Mouse (Mus musculus): ENCODE results near the gene March1.

March1 gene

GRCm38 (mm10) chr8:66022815-66023214, 405.1 kb downstream of the March1 start:
- no peak for DNase-seq

- DNase-seq, result no peak
Measured at GRCm38 (mm10) chr8:66033651-66034050, 416.0 kb downstream of the March1 start.

DNA sequence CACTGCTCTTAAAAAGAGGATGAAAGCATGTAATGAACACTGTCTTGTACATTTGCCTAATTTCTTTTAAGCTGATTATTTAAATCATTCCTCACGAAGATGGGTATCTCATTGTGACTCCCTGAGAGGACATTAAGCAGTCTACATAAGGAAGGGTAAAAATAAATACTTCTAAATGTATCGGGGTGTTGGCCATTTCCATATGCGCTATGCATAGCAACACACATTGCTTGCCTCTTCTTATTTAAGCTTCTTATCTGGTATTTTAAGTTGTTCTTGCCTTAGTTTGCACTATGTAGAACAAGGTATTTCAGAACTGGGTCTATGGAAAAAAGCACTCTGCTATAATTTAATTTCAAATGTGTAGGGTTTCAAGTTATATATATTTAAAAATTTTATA, 416.7 kb downstream of the March1 start:
- no peak for DNase-seq

DNA sequence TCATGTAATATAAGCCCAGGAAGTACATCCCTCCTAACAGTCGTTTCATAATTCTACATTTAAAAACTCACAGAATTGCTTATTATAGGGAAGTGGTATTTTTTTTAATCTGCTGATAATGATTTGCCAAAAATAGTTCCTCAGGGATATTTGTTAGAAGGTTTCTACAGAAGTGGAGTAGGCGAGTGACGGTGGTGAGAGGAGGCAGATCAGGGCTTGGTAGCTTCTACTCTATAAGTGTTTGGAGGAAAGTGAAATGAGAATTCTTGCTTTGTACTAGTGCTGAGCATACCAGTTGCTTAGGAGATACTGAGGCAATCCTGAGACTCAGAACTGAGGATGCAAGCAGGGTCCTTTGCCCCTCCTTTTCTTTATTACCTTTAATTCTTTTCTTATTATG, 476.5 kb downstream of the March1 start:
- no peak for DNase-seq

DNA sequence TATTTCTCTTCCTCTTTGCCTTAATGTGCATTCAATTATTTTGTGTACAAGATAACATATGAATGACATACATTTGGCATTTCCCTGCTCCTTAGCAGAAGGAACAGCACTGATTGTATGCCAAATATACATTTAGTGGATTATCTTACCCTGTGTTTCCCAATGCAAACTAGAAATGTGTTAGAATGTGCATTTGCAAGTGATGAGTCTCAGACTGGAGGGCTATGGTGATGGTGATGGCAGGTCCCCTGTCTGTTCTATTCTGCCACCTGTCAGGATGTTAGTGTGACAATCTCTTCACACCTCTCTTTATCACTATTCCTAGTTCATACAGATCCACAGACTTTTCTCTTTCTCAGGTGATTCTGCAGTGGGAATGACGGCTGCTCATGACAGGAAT, 480.4 kb downstream of the March1 start:
- DNase-seq, result no peak

DNA sequence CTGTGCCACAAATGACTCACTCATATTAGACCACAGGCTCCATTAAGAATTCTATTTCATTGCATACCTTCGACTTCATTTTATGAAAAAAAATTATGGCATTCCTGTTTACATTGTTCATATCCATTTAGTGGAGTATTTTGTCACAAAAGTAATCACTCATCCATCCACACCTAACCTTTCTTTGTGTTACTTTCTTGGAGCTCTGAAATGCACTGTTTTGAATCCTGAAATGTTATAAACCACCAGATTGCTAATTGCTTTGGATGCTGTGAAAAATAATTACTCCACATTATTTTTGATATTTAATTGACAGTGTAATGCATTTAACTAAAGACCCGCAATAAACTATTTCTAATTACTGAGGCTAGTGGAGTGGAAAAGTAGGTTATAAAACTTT, 501.6 kb downstream of the March1 start:
- DNase-seq, result no peak

- DNase-seq, result no peak
Measured at GRCm38 (mm10) chr8:66159648-66160047, 541.9 kb downstream of the March1 start.

DNA sequence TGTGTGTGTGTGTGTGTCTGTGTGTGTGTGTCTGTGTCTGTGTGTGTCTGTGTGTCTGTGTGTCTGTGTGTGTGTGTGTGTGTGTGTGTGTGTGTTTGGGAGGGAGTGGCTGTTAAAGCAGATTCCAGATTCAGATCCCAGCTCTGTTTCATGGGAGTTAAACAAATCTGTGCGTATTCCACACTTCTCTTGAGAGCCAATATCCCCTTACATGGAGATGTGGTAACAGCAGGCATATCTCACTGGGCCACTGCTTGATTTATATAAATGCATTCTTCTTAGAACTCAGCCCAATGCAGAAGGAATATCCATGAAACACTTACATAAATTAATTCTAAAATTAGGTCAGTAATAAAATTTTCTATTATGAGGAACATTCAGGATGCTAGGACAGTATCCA, 549.1 kb downstream of the March1 start:
- no peak for DNase-seq

- DNase-seq, result no peak
Measured at GRCm38 (mm10) chr8:66167405-66168173, 549.9 kb downstream of the March1 start.

DNA sequence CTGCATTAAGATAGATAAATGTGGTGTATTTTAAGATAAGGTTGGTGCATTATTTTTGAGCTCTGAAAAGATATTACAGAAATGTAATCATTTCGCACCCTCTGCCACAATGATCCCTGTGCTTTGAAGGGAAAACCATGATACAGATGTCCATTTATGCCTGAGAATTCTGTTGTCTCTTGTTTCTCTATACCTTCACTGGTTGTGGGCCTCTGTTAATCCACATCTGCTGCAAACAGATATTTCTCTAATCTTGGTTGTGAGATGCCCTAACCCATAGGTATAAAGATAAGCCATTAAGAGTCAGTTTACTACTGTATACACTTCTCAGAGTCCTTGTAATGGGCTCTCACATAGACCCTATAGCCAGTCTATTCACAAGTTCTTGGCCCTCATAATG, 561.6 kb downstream of the March1 start:
- no peak for DNase-seq

DNA sequence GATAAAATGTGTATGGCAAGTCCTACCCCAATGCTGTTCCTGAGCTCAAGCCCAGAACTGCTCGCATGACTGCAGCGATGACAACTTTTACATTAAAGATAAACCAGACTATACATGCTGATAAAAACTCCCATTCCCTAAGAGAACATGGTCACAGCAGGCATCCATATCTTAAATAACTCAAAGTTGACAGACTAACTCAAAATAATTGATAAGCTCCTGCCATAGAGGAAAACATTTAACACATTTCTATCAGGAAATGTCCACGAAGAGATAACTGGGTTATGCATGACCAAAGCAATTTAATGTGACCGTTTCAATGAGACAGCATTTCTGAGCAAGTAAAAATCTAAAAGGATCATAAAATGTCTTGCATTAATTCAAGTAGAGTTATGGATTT, 563.6 kb downstream of the March1 start:
- no peak for DNase-seq

DNA sequence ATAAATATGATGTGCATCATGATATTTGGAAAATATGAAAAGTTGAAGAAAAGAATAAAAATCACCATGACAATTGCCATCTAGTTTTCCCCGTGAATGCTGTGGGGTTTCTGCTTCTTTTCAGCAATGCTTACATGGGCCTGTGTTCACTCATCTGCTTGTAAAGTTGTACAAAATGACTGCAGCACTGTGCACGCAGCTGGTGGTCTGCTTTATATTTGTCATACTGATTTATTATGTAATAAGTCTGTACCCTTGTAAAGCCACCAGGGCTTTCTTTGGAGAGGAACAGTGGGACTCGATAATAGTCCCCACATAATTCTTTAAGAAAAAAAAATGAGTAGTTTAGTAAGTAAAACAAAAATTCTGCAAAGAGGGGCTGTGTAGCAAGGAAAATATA, 564.6 kb downstream of the March1 start:
- DNase-seq, result no peak

GRCm38 (mm10) chr8:66183454-66183853, 565.8 kb downstream of the March1 start:
- DNase-seq, result no peak

- no peak for DNase-seq
Measured at GRCm38 (mm10) chr8:66185226-66185625, 567.5 kb downstream of the March1 start.

DNA sequence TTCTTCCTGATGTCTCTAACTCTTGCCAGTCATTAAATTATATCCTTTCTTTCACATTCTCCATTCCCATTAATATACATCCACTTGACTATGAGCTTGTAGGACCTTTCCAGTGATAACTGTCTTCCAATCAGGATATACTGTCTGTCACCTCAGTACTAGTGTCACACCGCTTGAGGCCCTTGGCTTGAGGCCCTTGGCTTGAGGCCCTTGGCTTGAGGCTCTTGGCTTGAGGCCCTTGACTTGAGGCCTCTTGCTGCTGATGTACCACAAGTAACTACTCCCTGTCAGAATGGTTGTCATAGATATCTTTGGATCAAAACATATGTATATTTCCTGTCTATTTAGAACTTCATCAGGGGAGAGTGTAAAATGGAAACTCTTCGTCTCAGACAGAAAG, 576.7 kb downstream of the March1 start:
- no peak for DNase-seq

GRCm38 (mm10) chr8:66200169-66200568, 582.5 kb downstream of the March1 start:
- DNase-seq, result no peak

DNA sequence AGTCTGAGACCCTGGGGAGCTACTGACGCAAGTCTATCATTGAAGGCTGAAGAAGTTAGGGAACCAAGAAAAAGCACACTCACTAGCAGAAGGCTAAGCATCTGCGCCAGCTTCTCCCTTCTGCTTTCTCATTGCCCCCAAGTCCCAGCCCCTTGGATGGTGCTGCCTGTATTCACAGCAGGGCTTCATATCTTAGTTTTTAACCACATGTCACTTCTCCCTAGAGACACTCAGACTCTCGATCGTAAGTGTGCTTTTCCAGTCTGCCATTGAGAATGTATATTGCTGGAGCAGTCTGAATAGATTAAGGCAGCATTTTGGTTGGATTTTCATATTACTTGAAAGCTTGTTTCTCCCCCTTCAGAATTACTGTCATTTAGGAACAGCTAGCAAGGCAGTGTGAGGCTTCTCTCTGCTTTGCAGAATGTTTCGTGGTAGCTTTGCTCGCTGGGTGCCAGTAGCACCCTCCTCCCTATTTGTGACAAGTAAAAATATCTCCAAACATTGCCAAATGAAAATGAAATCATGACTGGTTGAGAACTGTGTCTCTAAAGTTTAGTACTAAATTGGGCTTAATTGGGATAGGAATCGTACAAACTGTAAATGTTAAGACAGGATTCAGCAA, 586.2 kb downstream of the March1 start:
- no peak for DNase-seq

GRCm38 (mm10) chr8:66209553-66209952, 591.9 kb downstream of the March1 start:
- DNase-seq, result no peak

DNA sequence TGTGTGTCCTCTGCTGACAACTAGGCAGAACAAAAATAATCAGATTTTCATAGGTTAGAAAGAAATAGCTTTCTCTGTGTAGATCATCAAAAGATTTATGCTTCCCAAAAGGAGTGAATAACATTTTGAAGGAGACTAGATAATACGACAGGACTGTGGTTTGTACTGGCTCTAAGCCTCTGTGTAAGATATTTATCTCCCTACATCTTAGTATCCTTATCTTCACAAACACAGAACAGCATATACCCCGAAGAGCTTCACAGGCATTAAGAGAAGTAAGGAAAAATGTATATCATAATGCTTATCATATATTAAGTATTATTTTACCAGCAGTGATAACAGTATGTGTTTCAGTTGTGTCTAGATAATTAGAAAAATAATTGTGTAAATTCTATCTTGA, 592.6 kb downstream of the March1 start:
- DNase-seq, result no peak

GRCm38 (mm10) chr8:66219974-66220373, 602.3 kb downstream of the March1 start:
- DNase-seq, result no peak

DNA sequence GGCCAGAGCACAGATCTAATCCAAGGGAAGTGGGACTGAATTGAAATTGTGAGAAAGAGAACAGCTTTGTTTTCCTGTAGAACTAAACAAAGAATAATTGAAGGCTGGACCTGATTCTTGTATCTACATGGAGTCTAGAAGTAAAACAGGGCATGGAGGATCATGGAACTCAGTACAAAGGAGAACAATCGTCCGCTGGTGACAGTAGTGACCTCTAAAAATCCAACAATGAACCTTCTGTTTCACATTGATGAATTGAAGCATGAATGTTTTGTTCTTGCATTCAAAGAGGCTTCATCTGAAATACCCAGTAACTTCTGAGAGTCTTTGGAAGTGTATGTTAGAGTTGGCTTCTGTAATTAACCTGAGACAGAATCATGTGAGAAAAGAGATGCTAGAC, 612.2 kb downstream of the March1 start:
- no peak for DNase-seq

GRCm38 (mm10) chr8:66269546-66269945, 651.8 kb downstream of the March1 start:
- no peak for DNase-seq

GRCm38 (mm10) chr8:66270116-66270515, 652.4 kb downstream of the March1 start:
- no peak for DNase-seq

DNA sequence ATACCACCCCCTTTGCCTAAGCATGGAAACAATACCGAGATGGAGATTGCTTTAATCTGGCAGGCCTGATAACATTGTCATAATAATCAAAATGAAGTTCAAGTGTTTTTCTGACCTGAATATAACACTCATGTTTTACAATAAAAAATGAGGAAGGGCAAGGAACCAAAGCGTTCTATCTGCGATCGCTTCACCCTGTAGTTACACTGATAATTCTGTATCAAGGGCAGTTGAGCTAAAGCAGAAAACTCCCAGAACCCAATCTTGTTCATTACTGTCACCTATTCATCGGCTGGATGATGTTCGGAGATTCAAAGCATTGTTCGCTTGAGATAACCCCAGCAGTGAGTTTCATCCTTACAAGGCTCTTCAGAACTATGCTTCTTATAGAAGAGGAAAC, 700.1 kb downstream of the March1 start:
- DNase-seq, result no peak
